Comparison of ENCODE assay signal across 10 mouse cellular contexts in the genomic region with DNA sequence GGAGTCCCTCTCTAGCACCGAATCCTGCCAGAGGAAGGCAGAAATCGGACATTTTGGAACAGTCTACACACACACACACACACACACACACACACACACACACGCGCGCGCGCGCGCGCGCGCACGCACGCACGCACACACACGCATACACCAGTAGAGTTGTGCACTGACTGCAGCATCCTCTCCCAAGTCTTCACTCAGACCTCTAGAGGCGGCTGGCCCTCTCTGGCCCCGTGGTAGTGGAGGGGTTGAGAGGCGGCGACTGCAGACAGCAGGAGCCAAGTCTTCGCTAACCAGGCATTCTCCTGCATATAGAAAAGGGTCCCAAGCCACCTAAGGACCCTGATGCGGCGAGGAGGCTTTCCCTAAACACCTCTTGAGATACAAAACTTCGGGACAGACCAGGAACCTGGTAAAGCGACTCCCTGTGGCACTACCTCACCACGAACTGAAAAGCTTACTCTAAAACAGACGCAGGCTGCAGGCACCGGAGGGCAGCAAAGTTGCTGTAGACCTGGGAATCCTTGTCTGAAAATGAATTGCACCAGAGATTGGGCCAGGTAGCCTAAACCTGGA. TPM values are rescaled to one million over a fixed set of nuclear protein-coding genes. Genes with fewer than 3 reads are reported as not detected.
DNase-seq lines count a peak whose midpoint lies in the region; ATAC-seq and TF ChIP-seq lines count a peak whose summit lies in the region.
"Had no signal": no experiment of that assay in that cellular context is flagged by ENCODE, and none has a peak within 500 bp of the region (broad histone marks: within the 10 kb centered on the region; RNA-seq: fewer than 3 reads in every experiment).

No protein-coding gene starts in this region.

- 0 out of 2 replicates have a peak overlapping the region, but pooled peaks have one; percentile 1 for H3K4me2 ChIP-seq in intestine, embryonic 14.5 days (ENCODE audit: low read length)
- no peak overlapping the region for H3K4me2 ChIP-seq in intestine, embryonic 16.5 days (ENCODE audit: low read depth, low read length)
- no peak overlapping the region; the same call in 1 of the 2 replicates for H3K4me2 ChIP-seq in embryonic facial prominence, embryonic 11.5 days (ENCODE audit: low read depth, low read length)
- H3K4me2 ChIP-seq in midbrain, embryonic 12.5 days (replicated peaks): peak overlapping the region; percentile 6; the same call in 1 of the 2 replicates

- intact Hi-C loops in gastrocnemius, adult 2 months (cut with DNase I): no loop called here

- no peaks in the 10 kb centered on the region for H3K36me3 ChIP-seq in intestine, embryonic 14.5 days (ENCODE audit: control insufficient read depth, insufficient read depth, low read length)
- no peaks in the 10 kb centered on the region for H3K36me3 ChIP-seq in intestine, embryonic 16.5 days (ENCODE audit: control insufficient read depth, insufficient read depth, low read length)
- H3K36me3 ChIP-seq in embryonic facial prominence, embryonic 11.5 days (replicated peaks; ENCODE audit: control insufficient read depth, insufficient read depth, low read depth, low read length): no peaks in the 10 kb centered on the region
- H3K36me3 ChIP-seq in midbrain, embryonic 12.5 days: no peaks in the 10 kb centered on the region

- peaks cover 100% of the 10 kb centered on the region for H3K27me3 ChIP-seq in intestine, embryonic 14.5 days (replicated peaks; ENCODE audit: control insufficient read depth, insufficient read depth, low read length)
- peaks cover 96% of the 10 kb centered on the region for H3K27me3 ChIP-seq in intestine, embryonic 16.5 days (replicated peaks; ENCODE audit: control insufficient read depth, insufficient read depth, low read length)
- H3K27me3 ChIP-seq in embryonic facial prominence, embryonic 11.5 days (ENCODE audit: control insufficient read depth, insufficient read depth, low read length): peaks cover 81% of the 10 kb centered on the region
- peaks cover 94% of the 10 kb centered on the region for H3K27me3 ChIP-seq in midbrain, embryonic 12.5 days

- H3K27ac ChIP-seq in intestine, embryonic 14.5 days (ENCODE audit: low read depth): no peak overlapping the region
- no peak overlapping the region for H3K27ac ChIP-seq in intestine, embryonic 16.5 days (ENCODE audit: low read length)
- no peak overlapping the region for H3K27ac ChIP-seq in embryonic facial prominence, embryonic 11.5 days (replicated peaks; ENCODE audit: low read depth, low read length)
- no peak overlapping the region for H3K27ac ChIP-seq in midbrain, embryonic 12.5 days (replicated peaks)
- H3K27ac ChIP-seq in gastrocnemius, adult 2 months: no peak overlapping the region
- H3K27ac ChIP-seq: liver, embryonic 14.5 days had no signal

- no peaks in the 10 kb centered on the region for H3K4me1 ChIP-seq in intestine, embryonic 14.5 days (replicated peaks; ENCODE audit: control insufficient read depth, insufficient read depth, low read length)
- peaks cover 16% of the 10 kb centered on the region; the same call in 1 of the 2 replicates for H3K4me1 ChIP-seq in intestine, embryonic 16.5 days (ENCODE audit: control insufficient read depth, insufficient read depth, low read length)
- peaks cover 2% of the 10 kb centered on the region; the same call in 1 of the 2 replicates for H3K4me1 ChIP-seq in embryonic facial prominence, embryonic 11.5 days (ENCODE audit: control insufficient read depth, insufficient read depth, low read length)
- peaks cover 16% of the 10 kb centered on the region for H3K4me1 ChIP-seq in midbrain, embryonic 12.5 days

- H3K9me3 ChIP-seq in intestine, embryonic 14.5 days (ENCODE audit: control insufficient read depth, low read length): no peaks in the 10 kb centered on the region
- H3K9me3 ChIP-seq in intestine, embryonic 16.5 days (ENCODE audit: control insufficient read depth, low read length): no peaks in the 10 kb centered on the region
- H3K9me3 ChIP-seq in embryonic facial prominence, embryonic 11.5 days (replicated peaks; ENCODE audit: control insufficient read depth, low read length): no peaks in the 10 kb centered on the region
- no peaks in the 10 kb centered on the region for H3K9me3 ChIP-seq in midbrain, embryonic 12.5 days

- no peak overlapping the region for H3K9ac ChIP-seq in intestine, embryonic 14.5 days (ENCODE audit: low read length)
- no peak overlapping the region for H3K9ac ChIP-seq in intestine, embryonic 16.5 days (ENCODE audit: low read depth, low read length)
- H3K9ac ChIP-seq in embryonic facial prominence, embryonic 11.5 days (replicated peaks; ENCODE audit: low read length): no peak overlapping the region
- no peak overlapping the region for H3K9ac ChIP-seq in midbrain, embryonic 12.5 days (replicated peaks)
- H3K9ac ChIP-seq: liver, embryonic 14.5 days had no signal

- no peak overlapping the region for H3K4me3 ChIP-seq in intestine, embryonic 14.5 days (ENCODE audit: low read depth, low read length)
- no peak overlapping the region for H3K4me3 ChIP-seq in intestine, embryonic 16.5 days (ENCODE audit: low read length)
- H3K4me3 ChIP-seq in embryonic facial prominence, embryonic 11.5 days (ENCODE audit: low read depth, low read length): 0 out of 2 replicates have a peak overlapping the region, but pooled peaks have one; percentile 10
- peak overlapping the region; percentile 12; the same call in 1 of the 2 replicates for H3K4me3 ChIP-seq in midbrain, embryonic 12.5 days
- H3K4me3 ChIP-seq in gastrocnemius, adult 2 months: no peak overlapping the region

- peak; percentile 74 for DNase-seq in intestine, embryonic 14.5 days (ENCODE audit: low spot score)
- DNase-seq in R1 (ENCODE audit: low read depth, low spot score): peak; percentile 49
- peak; percentile 46 for DNase-seq in embryonic facial prominence, embryonic 11.5 days (ENCODE audit: low spot score)
- DNase-seq in layer of hippocampus, postnatal 36 days: no peak
- DNase-seq in gastrocnemius, adult 2 months: no peak
- DNase-seq in cerebellum, postnatal 25 days: no peak

- TF ChIP-seq CTCF in gastrocnemius, adult 2 months (IDR thresholded peaks at IDR 0.05): no peak

- no peak for ATAC-seq in intestine, embryonic 14.5 days (replicated peaks; ENCODE audit: low FRiP score, low TSS enrichment, low read depth)
- no peak for ATAC-seq in intestine, embryonic 16.5 days
- ATAC-seq in embryonic facial prominence, embryonic 11.5 days (replicated peaks; ENCODE audit: insufficient number of reproducible peaks, low FRiP score, low TSS enrichment, low read depth): no peak
- no peak for ATAC-seq in midbrain, embryonic 12.5 days (ENCODE audit: low FRiP score, low read depth)

- WGBS in intestine, embryonic 14.5 days: 2% methylated on average over 28 of the region's 28 CpGs
- WGBS in intestine, embryonic 16.5 days: 1% methylated on average over 28 of the region's 28 CpGs
- WGBS in embryonic facial prominence, embryonic 11.5 days: under 1% methylated on average over 28 of the region's 28 CpGs
- WGBS in midbrain, embryonic 12.5 days: under 1% methylated on average over 28 of the region's 28 CpGs

RNA-seq across cellular contexts. Expression of a gene that starts 0.6 kb away (rescaled TPM):
- polyA plus RNA-seq in intestine, embryonic 14.5 days (2014; fragmentation: Nextera tagmentation; extraction: Ambion mirVana): not detected in 2 replicates
- not detected in 2 replicates for polyA plus RNA-seq in intestine, embryonic 16.5 days (2015; fragmentation: Nextera tagmentation; extraction: Ambion mirVana)
- polyA plus RNA-seq in embryonic facial prominence, embryonic 11.5 days (2014; fragmentation: Nextera tagmentation; extraction: Ambion mirVana): 1.4 and 1.5 TPM in 2 replicates
- polyA plus RNA-seq in midbrain, embryonic 12.5 days (2016; fragmentation: Nextera tagmentation; extraction: Ambion mirVana): not detected in 2 replicates
- not detected for total RNA-seq in layer of hippocampus, postnatal 36 days (2021)
- total RNA-seq in gastrocnemius, adult 2 months (2021): not detected
- total RNA-seq: common myeloid progenitor, adult 5-6 weeks had no signal

RNA-seq across cellular contexts. Expression of a gene that starts 46.4 kb away (rescaled TPM):
- polyA plus RNA-seq in intestine, embryonic 14.5 days (2014; fragmentation: Nextera tagmentation; extraction: Ambion mirVana): 11.3 and 13.1 TPM in 2 replicates
- 12.5 and 13.0 TPM in 2 replicates for polyA plus RNA-seq in intestine, embryonic 16.5 days (2015; fragmentation: Nextera tagmentation; extraction: Ambion mirVana)
- 11.8 and 12.3 TPM in 2 replicates for polyA plus RNA-seq in embryonic facial prominence, embryonic 11.5 days (2014; fragmentation: Nextera tagmentation; extraction: Ambion mirVana)
- polyA plus RNA-seq in midbrain, embryonic 12.5 days (2016; fragmentation: Nextera tagmentation; extraction: Ambion mirVana): 9.4 and 10.0 TPM in 2 replicates
- 1 to 10 TPM; 4.5 to 5.0 TPM for total RNA-seq in layer of hippocampus, postnatal 36 days (2021)
- total RNA-seq in gastrocnemius, adult 2 months (2021): 1 to 10 TPM; 2.8 to 3.0 TPM

Comparison
In these comparisons a context has a peak if more than half of its experiments do, and no peak if none do; other contexts are left out.
1. H3K4me2 ChIP-seq: peak in intestine, embryonic 14.5 days (single experiment) and midbrain, embryonic 12.5 days (single experiment); none in intestine, embryonic 16.5 days (single experiment) and embryonic facial prominence, embryonic 11.5 days (single experiment).
2. DNase-seq: peak in intestine, embryonic 14.5 days (single experiment), R1 (single experiment) and embryonic facial prominence, embryonic 11.5 days (single experiment); none in layer of hippocampus, postnatal 36 days (0 of 2), gastrocnemius, adult 2 months (single experiment) and cerebellum, postnatal 25 days (0 of 2).
3. H3K4me3 ChIP-seq: peak in embryonic facial prominence, embryonic 11.5 days (single experiment) and midbrain, embryonic 12.5 days (single experiment); none in intestine, embryonic 14.5 days (single experiment), intestine, embryonic 16.5 days (single experiment) and gastrocnemius, adult 2 months (single experiment).